Mouse (Mus musculus): ENCODE results near the gene Nfia. TPM values are rescaled to one million over a fixed set of nuclear protein-coding genes. Genes with fewer than 3 reads are reported as not detected.

The Nfia gene
- polyA plus RNA-seq, 1 experiment from 2014 or later: 51.0 TPM

DNA sequence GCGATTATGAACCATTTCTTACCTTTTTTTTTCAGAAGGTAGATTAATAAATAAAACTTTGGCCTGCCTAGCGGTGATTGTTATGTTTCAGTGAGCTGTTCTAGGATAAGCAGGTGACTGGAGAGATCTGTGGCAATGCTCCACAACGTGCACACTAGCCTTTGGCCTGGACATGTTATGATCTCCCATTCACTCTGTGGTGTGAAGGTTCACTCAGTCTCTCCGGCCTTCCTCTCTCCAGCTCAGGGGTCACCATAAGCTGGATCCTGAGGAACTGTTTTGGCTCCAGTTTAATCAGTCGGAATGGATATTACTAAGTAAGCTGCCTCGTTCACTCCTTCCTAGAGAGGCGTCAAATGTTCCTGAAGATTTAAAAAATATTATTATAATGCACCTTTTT lies 139.2 kb downstream of the Nfia start:
- ATAC-seq (ENCODE audit: insufficient number of reproducible peaks, insufficient read depth, low FRiP score, low TSS enrichment): no peak
- H3K27me3 ChIP-seq: no peaks in the 10 kb centered on the region
- H3K36me3 ChIP-seq: no peaks in the 10 kb centered on the region
- no peak overlapping the region for H3K27ac ChIP-seq
- H3K4me2 ChIP-seq (replicated peaks): no peak overlapping the region
- no peak overlapping the region for H3K9ac ChIP-seq
- no peaks in the 10 kb centered on the region for H3K9me3 ChIP-seq
- no peak overlapping the region for H3K4me3 ChIP-seq
- H3K4me1 ChIP-seq: no peaks in the 10 kb centered on the region
- WGBS: 91% methylated on average over 7 of the region's 7 CpGs

GRCm38 (mm10) chr4:97912155-97912554 lies 139.6 kb downstream of the Nfia start:
- Histone ChIP-seq H3K9me3 (no peaks in the 10 kb centered on the region), H3K36me3 (no peaks in the 10 kb centered on the region), H3K4me2 (replicated peaks) (no peak overlapping the region), H3K4me1 (no peaks in the 10 kb centered on the region), H3K27ac (no peak overlapping the region), H3K9ac (no peak overlapping the region), H3K4me3 (no peak overlapping the region), H3K27me3 (no peaks in the 10 kb centered on the region)
- ATAC-seq (ENCODE audit: insufficient number of reproducible peaks, insufficient read depth, low FRiP score, low TSS enrichment): no peak
- WGBS: 85% methylated on average over 6 of the region's 6 CpGs

- H3K9me3 ChIP-seq: no peaks in the 10 kb centered on the region
- WGBS: 97% methylated on average over 11 of the region's 11 CpGs
These were observed 140.0 kb downstream of the Nfia start for GRCm38 (mm10) chr4:97912560-97912959.

GRCm38 (mm10) chr4:97914348-97914747 lies 141.8 kb downstream of the Nfia start:
- no peak overlapping the region for H3K4me2 ChIP-seq (replicated peaks)
- no peaks in the 10 kb centered on the region for H3K36me3 ChIP-seq
- no peak overlapping the region for H3K9ac ChIP-seq
- peaks cover 8% of the 10 kb centered on the region for H3K4me1 ChIP-seq
- no peaks in the 10 kb centered on the region for H3K9me3 ChIP-seq
- no peaks in the 10 kb centered on the region for H3K27me3 ChIP-seq
- no peak overlapping the region for H3K4me3 ChIP-seq
- H3K27ac ChIP-seq: no peak overlapping the region
- WGBS: 93% methylated on average over 2 of the region's 2 CpGs
- ATAC-seq (ENCODE audit: insufficient number of reproducible peaks, insufficient read depth, low FRiP score, low TSS enrichment): no peak

More at GRCm38 (mm10) chr4:97912560-97912959, 140.0 kb downstream of the Nfia start:
- Histone ChIP-seq H3K9ac (no peak overlapping the region), H3K27me3 (no peaks in the 10 kb centered on the region), H3K4me2 (replicated peaks) (no peak overlapping the region), H3K36me3 (no peaks in the 10 kb centered on the region), H3K27ac (no peak overlapping the region), H3K4me1 (peaks cover 4% of the 10 kb centered on the region; the same call in 1 of the 2 replicates), H3K4me3 (no peak overlapping the region)
- ATAC-seq (ENCODE audit: insufficient number of reproducible peaks, insufficient read depth, low FRiP score, low TSS enrichment): no peak

DNA sequence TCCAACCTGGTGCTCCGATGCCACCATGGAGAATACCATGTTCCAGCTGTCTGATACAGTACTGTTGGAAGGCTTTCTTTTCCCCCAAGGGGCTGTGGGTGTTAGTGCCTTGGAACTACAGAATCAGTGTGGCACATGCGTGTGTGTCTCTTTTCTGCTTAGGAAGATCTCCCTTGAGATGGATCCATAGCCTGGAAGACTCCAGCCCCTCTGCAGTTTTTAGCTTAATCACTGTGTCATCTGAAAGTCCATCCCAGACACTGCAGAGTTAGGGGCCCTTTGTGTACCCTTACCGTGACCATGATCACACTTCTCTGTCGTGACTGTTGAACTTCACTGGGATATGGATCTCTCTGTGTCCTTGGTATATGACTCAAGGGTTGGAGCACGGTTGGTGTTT lies 142.2 kb downstream of the Nfia start:
- peaks cover 8% of the 10 kb centered on the region for H3K4me1 ChIP-seq
- H3K36me3 ChIP-seq: no peaks in the 10 kb centered on the region
- H3K9me3 ChIP-seq: no peaks in the 10 kb centered on the region
- no peaks in the 10 kb centered on the region for H3K27me3 ChIP-seq
- H3K4me3 ChIP-seq: no peak overlapping the region
- ATAC-seq (ENCODE audit: insufficient number of reproducible peaks, insufficient read depth, low FRiP score, low TSS enrichment): no peak
- H3K27ac ChIP-seq: no peak overlapping the region
- H3K9ac ChIP-seq: no peak overlapping the region
- WGBS: 92% methylated on average over 5 of the region's 5 CpGs
- H3K4me2 ChIP-seq (replicated peaks): no peak overlapping the region

- no peaks in the 10 kb centered on the region for H3K9me3 ChIP-seq
- no peak overlapping the region for H3K27ac ChIP-seq
- H3K36me3 ChIP-seq: no peaks in the 10 kb centered on the region
- WGBS: 77% methylated on average over 6 of the region's 6 CpGs
- no peak for ATAC-seq (ENCODE audit: insufficient number of reproducible peaks, insufficient read depth, low FRiP score, low TSS enrichment)
- H3K4me3 ChIP-seq: no peak overlapping the region
- no peak overlapping the region for H3K9ac ChIP-seq
- H3K4me1 ChIP-seq: peaks cover 16% of the 10 kb centered on the region
- H3K27me3 ChIP-seq: no peaks in the 10 kb centered on the region
- H3K4me2 ChIP-seq (replicated peaks): no peak overlapping the region
These were observed 145.0 kb downstream of the Nfia start for GRCm38 (mm10) chr4:97917568-97917967.

- no peak for ATAC-seq (ENCODE audit: insufficient number of reproducible peaks, insufficient read depth, low FRiP score, low TSS enrichment)
These were observed 146.1 kb downstream of the Nfia start for GRCm38 (mm10) chr4:97918675-97919074.

DNA sequence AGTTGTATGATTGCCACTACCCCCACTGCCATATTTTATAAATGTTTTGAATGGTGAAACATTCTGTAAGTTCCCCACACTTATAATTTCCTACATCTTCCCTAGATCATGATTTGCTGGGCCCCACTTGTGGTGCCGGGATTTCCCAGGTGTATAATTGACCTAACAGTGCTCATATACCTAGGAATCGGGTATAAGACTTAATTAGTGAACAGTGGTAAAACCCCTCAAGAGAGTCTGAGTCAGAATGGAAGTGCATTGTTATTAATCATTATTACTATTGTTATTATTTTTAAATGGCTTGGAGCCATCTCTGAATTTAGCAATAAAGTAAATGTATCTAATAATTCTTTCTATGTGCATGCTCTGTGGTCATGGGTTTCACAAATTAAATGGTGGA lies 147.2 kb downstream of the Nfia start:
- Histone ChIP-seq H3K36me3 (no peaks in the 10 kb centered on the region), H3K4me1 (peaks cover 17% of the 10 kb centered on the region), H3K27ac (no peak overlapping the region), H3K4me2 (replicated peaks) (no peak overlapping the region), H3K9ac (no peak overlapping the region), H3K27me3 (no peaks in the 10 kb centered on the region), H3K9me3 (no peaks in the 10 kb centered on the region), H3K4me3 (no peak overlapping the region)
- ATAC-seq (ENCODE audit: insufficient number of reproducible peaks, insufficient read depth, low FRiP score, low TSS enrichment): no peak
- WGBS: 70% methylated on average over 2 of the region's 2 CpGs

More at GRCm38 (mm10) chr4:97918675-97919074, 146.1 kb downstream of the Nfia start:
- Histone ChIP-seq H3K27me3 (no peaks in the 10 kb centered on the region), H3K4me2 (replicated peaks) (no peak overlapping the region), H3K9me3 (no peaks in the 10 kb centered on the region), H3K4me1 (peaks cover 16% of the 10 kb centered on the region), H3K27ac (no peak overlapping the region), H3K36me3 (no peaks in the 10 kb centered on the region), H3K9ac (no peak overlapping the region), H3K4me3 (no peak overlapping the region)
- WGBS: 63% methylated on average over 3 of the region's 3 CpGs

DNA sequence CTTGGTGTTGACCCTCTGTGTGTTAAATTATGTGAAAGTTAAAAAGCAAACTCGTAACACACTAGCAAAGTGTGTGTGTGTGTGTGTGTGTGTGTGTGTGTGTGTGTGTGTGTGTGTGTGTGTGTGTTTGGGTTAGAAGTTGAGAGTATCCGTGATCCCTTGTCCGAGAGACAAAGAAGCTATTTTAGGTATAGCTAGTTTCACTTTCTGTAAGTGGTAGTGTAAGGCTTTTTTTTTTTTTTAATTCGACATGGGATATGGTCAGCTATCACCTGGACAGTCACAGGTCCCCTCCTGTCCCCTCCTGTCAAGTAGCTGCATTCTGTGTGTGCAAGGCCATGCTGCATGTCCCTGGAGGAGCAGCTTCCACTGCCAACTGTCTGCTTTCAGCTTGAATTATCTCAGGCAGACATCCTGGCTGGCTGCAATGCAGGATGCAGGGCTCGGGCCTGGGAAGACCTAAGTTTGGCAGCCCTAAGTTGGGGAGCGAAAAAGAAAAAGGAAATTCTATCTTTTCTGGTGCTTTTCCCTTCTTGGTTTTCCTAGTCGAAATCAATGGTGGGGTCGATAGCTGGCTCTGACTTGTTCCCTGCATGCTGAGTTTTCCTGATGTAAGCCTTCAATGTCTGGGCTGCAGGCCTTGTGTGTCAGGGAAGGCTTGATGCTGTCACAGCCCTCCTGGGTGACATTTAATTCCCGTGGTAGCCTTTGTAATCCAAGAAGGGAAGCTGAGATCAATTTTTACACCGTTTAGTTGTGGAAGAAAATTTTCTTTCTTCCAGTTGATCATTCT lies 147.9 kb downstream of the Nfia start:
- 50% methylated on average over 10 of the region's 10 CpGs for WGBS
- no peak; the same call in 1 of the 2 replicates for ATAC-seq (ENCODE audit: insufficient number of reproducible peaks, insufficient read depth, low FRiP score, low TSS enrichment)
- Histone ChIP-seq H3K9me3 (no peaks in the 10 kb centered on the region), H3K27ac (peak overlapping the region; percentile 17; the same call in 1 of the 2 replicates), H3K4me2 (replicated peaks) (no peak overlapping the region), H3K9ac (no peak overlapping the region), H3K27me3 (no peaks in the 10 kb centered on the region), H3K4me3 (no peak overlapping the region), H3K4me1 (peaks cover 23% of the 10 kb centered on the region), H3K36me3 (no peaks in the 10 kb centered on the region)

DNA sequence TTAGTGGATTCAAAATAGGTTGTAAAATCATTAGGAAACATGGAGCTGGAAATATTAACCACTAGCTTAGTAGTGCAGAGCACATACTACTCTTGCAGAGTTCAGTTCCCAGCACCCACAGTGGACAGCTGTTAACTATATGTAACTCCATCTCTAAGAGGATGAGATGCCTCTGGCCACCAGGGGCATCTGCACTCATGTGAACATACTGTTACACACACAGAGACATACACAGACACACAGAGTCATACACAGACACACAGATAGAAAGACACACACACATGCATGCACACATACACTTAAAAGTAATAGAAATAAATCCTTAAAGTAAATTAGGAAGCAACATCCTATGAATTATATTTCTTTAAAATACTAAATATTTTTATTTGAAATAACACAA lies 149.1 kb downstream of the Nfia start:
- no peak for ATAC-seq (ENCODE audit: insufficient number of reproducible peaks, insufficient read depth, low FRiP score, low TSS enrichment)
- Histone ChIP-seq H3K4me1 (peaks cover 27% of the 10 kb centered on the region), H3K36me3 (no peaks in the 10 kb centered on the region)

GRCm38 (mm10) chr4:97923248-97923647 lies 150.7 kb downstream of the Nfia start:
- Histone ChIP-seq H3K27me3 (no peaks in the 10 kb centered on the region), H3K36me3 (no peaks in the 10 kb centered on the region), H3K9me3 (no peaks in the 10 kb centered on the region), H3K9ac (no peak overlapping the region), H3K27ac (no peak overlapping the region), H3K4me1 (peaks cover 23% of the 10 kb centered on the region), H3K4me3 (no peak overlapping the region), H3K4me2 (replicated peaks) (no peak overlapping the region)
- WGBS: 87% methylated on average over 5 of the region's 5 CpGs
- ATAC-seq (ENCODE audit: insufficient number of reproducible peaks, insufficient read depth, low FRiP score, low TSS enrichment): no peak

More for the DNA sequence above, 149.1 kb downstream of the Nfia start:
- H3K4me3 ChIP-seq: no peak overlapping the region
- no peaks in the 10 kb centered on the region for H3K9me3 ChIP-seq
- no peak overlapping the region for H3K9ac ChIP-seq
- no peaks in the 10 kb centered on the region for H3K27me3 ChIP-seq
- no peak overlapping the region for H3K27ac ChIP-seq
- no peak overlapping the region for H3K4me2 ChIP-seq (replicated peaks)

- Histone ChIP-seq H3K4me2 (replicated peaks) (no peak overlapping the region), H3K4me3 (no peak overlapping the region), H3K36me3 (no peaks in the 10 kb centered on the region), H3K9me3 (no peaks in the 10 kb centered on the region), H3K9ac (no peak overlapping the region), H3K27me3 (no peaks in the 10 kb centered on the region), H3K27ac (no peak overlapping the region), H3K4me1 (peaks cover 23% of the 10 kb centered on the region; the same call in 1 of the 2 replicates)
- ATAC-seq (ENCODE audit: insufficient number of reproducible peaks, insufficient read depth, low FRiP score, low TSS enrichment): no peak
- WGBS: 83% methylated on average over 8 of the region's 8 CpGs
These were observed 151.4 kb downstream of the Nfia start for GRCm38 (mm10) chr4:97923876-97924316.
